Mouse (Mus musculus): Measurements from ENCODE around the gene Gm11559. TPM values are rescaled to one million over a fixed set of nuclear protein-coding genes. Genes with fewer than 3 reads are reported as not detected.
A peak's percentile ranks its signal among the peaks of the same experiment; 100 is the strongest.
"Not testable (repeated sequence)": the region's sequence is repeated elsewhere in the genome, so short reads cannot be mapped to it uniquely, and the experiment has no call there.

Gm11559 gene
- polyA plus RNA-seq, 2 experiments = not detected

DNA sequence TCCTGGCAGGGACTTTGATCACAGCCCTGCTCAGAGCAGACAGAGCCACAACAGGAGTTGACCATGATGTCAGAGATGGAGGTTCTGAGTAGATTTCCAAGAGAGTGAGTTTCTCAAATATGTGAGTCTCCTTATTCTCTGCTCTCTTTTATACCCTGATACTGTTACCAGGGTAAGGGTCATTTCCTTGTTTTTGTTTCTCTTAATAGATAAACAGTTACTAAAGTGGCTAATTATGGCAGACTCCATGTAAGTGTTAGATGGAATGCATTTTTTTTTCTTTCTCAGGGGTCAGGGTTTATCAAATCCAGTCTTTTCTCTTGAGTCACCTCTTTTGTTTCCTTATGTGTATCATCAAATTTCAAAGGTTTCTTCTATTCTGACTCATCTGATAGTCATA, 12.8 kb upstream of the Gm11559 start, which contains the start of gene Krtap4-16:
TSS of gene Krtap4-16 (minus strand) at position 101 of the 400 bp plus-strand sequence.
- ATAC-seq (ENCODE audit: insufficient read depth) (no peak), DNase-seq (ENCODE audit: low read depth in 3 of 3, low spot score in 3 of 3) (no peak)
- H3K4me1 ChIP-seq (replicated peaks; ENCODE audit: control insufficient read depth in 2 of 2, insufficient read depth in 2 of 2, low read length in 1 of 2) = no peaks in the 10 kb centered on the region
- no peak within 1 kb of the TSS for H3K4me3 ChIP-seq (ENCODE audit: insufficient read depth in 1 of 2, low read depth in 2 of 2, low read length in 2 of 2)
- H3K9ac ChIP-seq (replicated peaks) = no peak within 1 kb of the TSS
- no peak within 1 kb of the TSS for H3K27ac ChIP-seq
- H3K4me2 ChIP-seq (ENCODE audit: low read depth) = no peak within 1 kb of the TSS
- TF ChIP-seq CTCF (IDR thresholded peaks at IDR 0.05; ENCODE audit: low read depth) (no peak), EP300 (IDR thresholded peaks at IDR 0.05; ENCODE audit: low read depth) (no peak)
- H3K27me3 ChIP-seq (ENCODE audit: control insufficient read depth, insufficient read depth, low read length) = no peaks in the 10 kb centered on the region
- no peaks in the 10 kb centered on the region for H3K36me3 ChIP-seq (replicated peaks; ENCODE audit: control insufficient read depth, insufficient read depth, low read depth)
- H3K9me3 ChIP-seq (ENCODE audit: control insufficient read depth, low read length) = no peaks in the 10 kb centered on the region

DNA sequence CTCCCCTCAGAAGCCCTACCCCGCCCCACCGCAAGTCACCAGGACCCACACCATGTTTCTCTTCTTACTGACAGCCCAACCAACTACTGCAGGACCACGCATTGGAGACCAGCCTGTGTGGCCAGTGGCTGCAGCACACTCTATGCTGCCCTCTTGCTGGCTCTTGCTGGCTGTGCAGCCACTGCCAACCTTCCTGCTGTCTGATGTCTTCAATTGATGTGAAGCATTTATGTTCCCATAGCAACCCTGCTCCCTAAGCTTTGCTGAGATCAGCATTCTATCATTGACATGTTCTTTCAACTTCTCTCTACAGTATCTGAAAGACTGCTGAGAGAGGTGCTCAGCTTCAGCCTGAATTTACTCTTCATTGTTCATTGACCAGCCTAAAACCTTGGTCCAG, 10.2 kb upstream of the Gm11559 start:
- 51% methylated on average over 3 of the region's 3 CpGs for WGBS (ENCODE audit: insufficient replicate concordance)
- Histone ChIP-seq H3K4me2 (ENCODE audit: low read depth) (no peak overlapping the region), H3K27ac (no peak overlapping the region), H3K27me3 (ENCODE audit: control insufficient read depth, insufficient read depth, low read length) (no peaks in the 10 kb centered on the region), H3K36me3 (replicated peaks; ENCODE audit: control insufficient read depth, insufficient read depth, low read depth) (no peaks in the 10 kb centered on the region), H3K9ac (replicated peaks) (no peak overlapping the region), H3K9me3 (ENCODE audit: control insufficient read depth, low read length) (no peaks in the 10 kb centered on the region), H3K4me3 (ENCODE audit: insufficient read depth in 1 of 2, low read depth in 2 of 2, low read length in 2 of 2) (no peak overlapping the region), H3K4me1 (replicated peaks; ENCODE audit: control insufficient read depth in 2 of 2, insufficient read depth in 2 of 2, low read length in 1 of 2) (no peaks in the 10 kb centered on the region)
- DNase-seq (ENCODE audit: low read depth in 3 of 3, low spot score in 3 of 3) (no peak), ATAC-seq (ENCODE audit: insufficient read depth) (no peak)
- TF ChIP-seq CTCF (IDR thresholded peaks at IDR 0.05; ENCODE audit: low read depth) (peak; percentile 44; the same call in 1 of the 2 replicates), EP300 (IDR thresholded peaks at IDR 0.05; ENCODE audit: low read depth) (no peak)

DNA sequence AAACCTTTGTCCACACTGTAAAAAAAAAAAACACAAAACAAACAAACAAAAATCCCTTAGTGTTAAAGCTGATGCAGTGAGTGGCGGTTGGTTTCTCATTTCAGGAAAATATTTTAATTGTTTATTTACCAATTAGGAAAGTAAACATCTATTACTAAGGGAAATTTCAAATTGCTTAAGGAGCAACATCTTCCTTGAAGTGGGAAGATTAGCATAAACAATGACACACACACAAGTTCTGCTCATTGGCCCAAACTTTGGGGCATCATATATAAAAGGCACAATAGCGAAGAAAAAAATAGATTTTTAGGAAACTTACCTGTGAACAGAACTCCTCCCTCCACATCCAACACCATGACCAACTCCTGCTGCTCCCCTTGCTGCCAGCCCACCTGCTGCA, 6.7 kb upstream of the Gm11559 start, which contains the start of gene Gm11568:
TSS of gene Gm11568 (plus strand) at position 301 of the 400 bp plus-strand sequence.
- H3K9ac ChIP-seq (replicated peaks) = no peak within 1 kb of the TSS
- WGBS (ENCODE audit: insufficient replicate concordance) = 52% methylated on average over 2 of the region's 2 CpGs
- no peak for ATAC-seq (ENCODE audit: insufficient read depth)
- TF ChIP-seq CTCF (IDR thresholded peaks at IDR 0.05; ENCODE audit: low read depth) (no peak), EP300 (IDR thresholded peaks at IDR 0.05; ENCODE audit: low read depth) (no peak)
- H3K36me3 ChIP-seq (replicated peaks; ENCODE audit: control insufficient read depth, insufficient read depth, low read depth) = no peaks in the 10 kb centered on the region
- H3K4me2 ChIP-seq (ENCODE audit: low read depth) = no peak within 1 kb of the TSS
- no peak for DNase-seq (ENCODE audit: low read depth in 3 of 3, low spot score in 3 of 3)
- H3K27ac ChIP-seq = no peak within 1 kb of the TSS
- no peaks in the 10 kb centered on the region for H3K4me1 ChIP-seq (replicated peaks; ENCODE audit: control insufficient read depth in 2 of 2, insufficient read depth in 2 of 2, low read length in 1 of 2)
- no peaks in the 10 kb centered on the region for H3K9me3 ChIP-seq (ENCODE audit: control insufficient read depth, low read length)
- no peaks in the 10 kb centered on the region for H3K27me3 ChIP-seq (ENCODE audit: control insufficient read depth, insufficient read depth, low read length)
- H3K4me3 ChIP-seq (ENCODE audit: insufficient read depth in 1 of 2, low read depth in 2 of 2, low read length in 2 of 2) = no peak within 1 kb of the TSS

DNA sequence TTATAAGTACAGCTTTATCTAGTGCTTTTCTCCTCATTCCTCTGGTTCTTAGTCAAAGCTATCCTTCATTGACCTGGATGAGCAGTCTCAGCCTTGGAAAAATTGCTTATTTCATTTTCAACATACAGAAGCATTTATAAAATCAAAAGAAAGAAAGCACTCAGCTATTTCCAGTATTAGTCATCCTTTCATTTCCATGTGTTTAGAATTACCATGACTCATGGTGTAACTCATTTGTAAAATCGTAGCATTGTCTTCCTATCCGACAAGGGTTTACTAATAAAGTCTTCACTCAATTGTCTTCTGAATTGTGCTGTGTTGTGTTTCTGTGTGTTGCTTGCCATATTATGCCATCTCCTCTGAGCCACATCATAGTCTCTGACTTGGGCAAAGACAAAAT, 5.5 kb upstream of the Gm11559 start:
- no peak for ATAC-seq (ENCODE audit: insufficient read depth)

DNA sequence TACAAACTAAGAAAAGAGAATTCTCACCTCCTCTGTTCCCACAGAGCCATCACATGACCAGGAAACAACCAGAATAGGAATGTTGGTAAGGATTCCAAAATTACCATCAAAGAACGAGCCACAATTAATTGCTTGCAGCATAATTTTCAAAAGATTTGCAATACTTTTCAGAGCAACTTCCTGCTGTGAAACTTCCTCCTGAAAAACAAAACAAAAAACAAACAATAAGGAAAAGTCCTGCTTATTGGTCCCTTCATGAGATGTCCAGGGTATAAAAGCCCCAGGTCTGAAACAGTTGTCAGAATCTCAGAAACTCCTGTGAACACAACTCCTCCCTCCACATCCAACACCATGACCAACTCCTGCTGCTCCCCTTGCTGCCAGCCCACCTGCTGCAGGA, 8.8 kb downstream of the Gm11559 start, which contains the start of gene Krtap9-1:
TSS of gene Krtap9-1 (plus strand) at position 301 of the 400 bp plus-strand sequence.
- not testable (repeated sequence) for H3K27ac ChIP-seq; H3K9me3 ChIP-seq (ENCODE audit: control insufficient read depth, low read length); H3K9ac ChIP-seq (replicated peaks); H3K4me1 ChIP-seq (replicated peaks; ENCODE audit: control insufficient read depth in 2 of 2, insufficient read depth in 2 of 2, low read length in 1 of 2); ATAC-seq (ENCODE audit: insufficient read depth); H3K36me3 ChIP-seq (replicated peaks; ENCODE audit: control insufficient read depth, insufficient read depth, low read depth); H3K4me3 ChIP-seq (ENCODE audit: insufficient read depth in 1 of 2, low read depth in 2 of 2, low read length in 2 of 2); DNase-seq (ENCODE audit: low read depth in 3 of 3, low spot score in 3 of 3); H3K4me2 ChIP-seq (ENCODE audit: low read depth); H3K27me3 ChIP-seq (ENCODE audit: control insufficient read depth, insufficient read depth, low read length)
- WGBS (ENCODE audit: insufficient replicate concordance) = 50% methylated on average over 1 of the region's 1 CpGs

More for the DNA sequence above, 5.5 kb upstream of the Gm11559 start:
- H3K27ac ChIP-seq = no peak overlapping the region
- 52% methylated on average over 2 of the region's 2 CpGs for WGBS (ENCODE audit: insufficient replicate concordance)
- no peak overlapping the region for H3K4me3 ChIP-seq (ENCODE audit: insufficient read depth in 1 of 2, low read depth in 2 of 2, low read length in 2 of 2)
- H3K9me3 ChIP-seq (ENCODE audit: control insufficient read depth, low read length) = no peaks in the 10 kb centered on the region
- DNase-seq (ENCODE audit: low read depth in 3 of 3, low spot score in 3 of 3) = no peak
- no peaks in the 10 kb centered on the region for H3K36me3 ChIP-seq (replicated peaks; ENCODE audit: control insufficient read depth, insufficient read depth, low read depth)
- H3K4me1 ChIP-seq (replicated peaks; ENCODE audit: control insufficient read depth in 2 of 2, insufficient read depth in 2 of 2, low read length in 1 of 2) = no peaks in the 10 kb centered on the region
- no peaks in the 10 kb centered on the region for H3K27me3 ChIP-seq (ENCODE audit: control insufficient read depth, insufficient read depth, low read length)
- no peak overlapping the region for H3K4me2 ChIP-seq (ENCODE audit: low read depth)
- H3K9ac ChIP-seq (replicated peaks) = no peak overlapping the region
- TF ChIP-seq EP300 (IDR thresholded peaks at IDR 0.05; ENCODE audit: low read depth) (no peak), CTCF (IDR thresholded peaks at IDR 0.05; ENCODE audit: low read depth) (no peak)

DNA sequence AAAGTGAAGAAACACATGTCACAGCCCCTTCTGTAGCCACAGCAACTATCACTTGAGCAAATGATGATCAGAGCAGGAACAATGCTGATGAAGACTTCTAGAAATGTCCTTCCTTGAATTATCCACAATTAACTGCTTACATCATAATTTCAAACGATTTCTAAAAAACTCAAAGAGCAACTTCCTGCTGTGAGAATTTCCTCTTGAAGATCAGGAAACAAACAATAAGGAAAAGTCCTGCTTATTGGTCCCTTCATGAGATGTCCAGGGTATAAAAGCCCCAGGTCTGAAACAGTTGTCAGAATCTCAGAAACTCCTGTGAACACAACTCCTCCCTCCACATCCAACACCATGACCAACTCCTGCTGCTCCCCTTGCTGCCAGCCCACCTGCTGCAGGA, 14.6 kb downstream of the Gm11559 start, which contains the start of gene Gm11567:
TSS of gene Gm11567 (plus strand) at position 301 of the 400 bp plus-strand sequence.
- H3K4me3 ChIP-seq (ENCODE audit: insufficient read depth in 1 of 2, low read depth in 2 of 2, low read length in 2 of 2); H3K9me3 ChIP-seq (ENCODE audit: control insufficient read depth, low read length); DNase-seq (ENCODE audit: low read depth in 3 of 3, low spot score in 3 of 3); H3K9ac ChIP-seq (replicated peaks); H3K4me2 ChIP-seq (ENCODE audit: low read depth); H3K4me1 ChIP-seq (replicated peaks; ENCODE audit: control insufficient read depth in 2 of 2, insufficient read depth in 2 of 2, low read length in 1 of 2); H3K27ac ChIP-seq; ATAC-seq (ENCODE audit: insufficient read depth); H3K36me3 ChIP-seq (replicated peaks; ENCODE audit: control insufficient read depth, insufficient read depth, low read depth); H3K27me3 ChIP-seq (ENCODE audit: control insufficient read depth, insufficient read depth, low read length): not testable (repeated sequence)
- 10% methylated on average over 1 of the region's 1 CpGs for WGBS (ENCODE audit: insufficient replicate concordance)

Data from liver, embryonic 14.5 days (tissue).